Mouse (Mus musculus) olfactory bulb, adult 2 months (tissue): ENCODE measurements around the gene Gpr108. TPM values are rescaled to one million over a fixed set of nuclear protein-coding genes. Genes with fewer than 3 reads are reported as not detected.

Experiments
- H3K27ac ChIP-seq: fragments of 200-500 bp; 2 replicates; pipeline ENCODE4 v1.5.1; 2012; ENCODE audit warnings: low read depth, low read length; ENCODE audit not compliant: insufficient read depth
- H3K4me1 ChIP-seq: fragments of 200-500 bp; 2 replicates; pipeline ENCODE4 v1.6.1; 2012; ENCODE audit warnings: low read length; ENCODE audit not compliant: control insufficient read depth, insufficient read depth
- H3K4me3 ChIP-seq: fragments of 200-500 bp; 2 replicates; pipeline ENCODE4 v1.5.1; 2012; ENCODE audit warnings: mild to moderate bottlenecking, low read depth, low read length, moderate library complexity; ENCODE audit not compliant: insufficient read depth
- CTCF ChIP-seq: fragments of 200-500 bp; IDR thresholded peaks from 2 replicates; pipeline ENCODE4 v1.5.1; 2012; ENCODE audit warnings: low read depth, mild to moderate bottlenecking, low read length, moderate library complexity; ENCODE audit not compliant: insufficient read depth
- POLR2A ChIP-seq: fragments of 200-500 bp; IDR thresholded peaks from 2 replicates; pipeline ENCODE4 v1.6.1; 2012; ENCODE audit warnings: mild to moderate bottlenecking, low read depth, low read length, moderate library complexity; ENCODE audit not compliant: insufficient read depth
- WGBS: fragments of 180-500 bp; shearing (Covaris S2); methylation state at CpG from one replicate; pipeline ENCODE4 v1.1.7; 2018; 5-methylcytosine and 5-hydroxymethylcytosine counted together
- polyA plus RNA-seq: library from polyadenylated mRNA; stranded (reverse); fragments of >200 nt; gene quantifications from 2 replicates; pipeline ENCODE4 v1.2.4, GENCODE M21; 2012; ENCODE audit warnings: low replicate concordance; ENCODE audit not compliant: missing spikeins, insufficient read depth, insufficient read length

Gene Gpr108
- polyA plus RNA-seq, 1 experiment: not detected

DNA sequence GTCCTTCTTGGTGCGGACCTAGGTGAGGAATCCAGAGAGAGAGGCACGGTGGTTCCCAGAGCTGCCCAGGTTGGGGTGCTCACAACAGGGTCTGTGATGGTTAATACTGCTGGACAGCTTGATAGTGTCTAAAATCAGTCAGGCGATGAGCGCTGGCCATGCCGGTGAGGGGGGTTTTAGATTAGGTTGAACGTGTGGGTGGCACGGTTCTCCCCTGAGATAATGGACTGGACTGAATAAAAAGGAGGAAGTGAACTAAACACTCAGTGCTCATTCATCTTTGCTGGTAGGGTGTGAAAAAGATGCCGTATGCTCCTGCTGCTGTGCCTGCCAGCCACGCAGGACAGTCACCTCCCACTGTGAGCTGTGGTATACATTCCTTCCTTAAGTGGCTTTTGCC lies 24.9 kb downstream of the Gpr108 start:
- Histone ChIP-seq H3K27ac (no peak overlapping the region), H3K4me1 (0 out of 2 replicates have a peak, but pooled peaks cover 3% of the 10 kb centered on the region), H3K4me3 (no peak overlapping the region)
- no peak for TF ChIP-seq POLR2A
- no peak for TF ChIP-seq CTCF
- WGBS: 75% methylated on average over 9 of the region's 9 CpGs

DNA sequence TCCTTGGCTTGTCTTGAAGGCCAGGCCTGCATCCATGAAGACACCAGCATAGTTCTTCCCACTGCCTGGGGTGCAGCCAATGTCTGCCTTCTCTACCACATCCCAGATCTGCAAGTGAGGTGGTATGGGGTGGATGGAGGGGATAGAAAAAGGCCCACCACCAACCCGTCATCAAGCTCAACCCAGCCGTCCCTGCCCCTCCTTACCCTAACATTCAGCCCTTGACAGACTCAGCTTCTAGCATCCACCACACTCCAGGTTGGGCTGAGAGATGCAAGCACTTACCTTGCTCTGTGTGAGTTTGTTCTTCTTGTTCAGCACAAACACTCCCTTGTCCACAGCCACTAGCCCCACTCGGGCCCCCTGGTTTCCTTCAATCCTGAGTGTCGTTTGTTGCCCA lies 26.3 kb downstream of the Gpr108 start:
- TF ChIP-seq POLR2A (no peak), CTCF (no peak)
- Histone ChIP-seq H3K4me1 (0 out of 2 replicates have a peak, but pooled peaks cover 3% of the 10 kb centered on the region), H3K4me3 (no peak overlapping the region), H3K27ac (no peak overlapping the region)
- WGBS: 89% methylated on average over 4 of the region's 4 CpGs

DNA sequence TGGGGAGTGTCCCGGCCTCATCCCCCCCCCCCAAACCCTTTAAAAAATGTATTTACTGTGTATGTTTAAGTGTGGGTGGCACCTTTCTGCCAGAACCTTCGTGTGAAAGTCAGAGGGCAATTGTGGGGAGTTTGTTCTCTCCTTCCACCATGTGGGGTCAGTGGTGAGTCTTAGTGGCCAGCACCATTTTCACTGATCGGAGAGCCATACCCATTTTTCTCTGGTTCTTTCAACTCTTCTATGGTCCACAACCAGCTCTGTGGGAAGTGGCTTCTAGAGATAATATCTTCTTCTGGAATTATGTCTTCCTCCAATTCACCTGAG lies 28.4 kb downstream of the Gpr108 start:
- no peak overlapping the region for H3K4me3 ChIP-seq
- TF ChIP-seq POLR2A (no peak), CTCF (no peak)
- WGBS: 18% methylated on average over 3 of the region's 3 CpGs
- 0 out of 2 replicates have a peak, but pooled peaks cover 3% of the 10 kb centered on the region for H3K4me1 ChIP-seq
- H3K27ac ChIP-seq: no peak overlapping the region

DNA sequence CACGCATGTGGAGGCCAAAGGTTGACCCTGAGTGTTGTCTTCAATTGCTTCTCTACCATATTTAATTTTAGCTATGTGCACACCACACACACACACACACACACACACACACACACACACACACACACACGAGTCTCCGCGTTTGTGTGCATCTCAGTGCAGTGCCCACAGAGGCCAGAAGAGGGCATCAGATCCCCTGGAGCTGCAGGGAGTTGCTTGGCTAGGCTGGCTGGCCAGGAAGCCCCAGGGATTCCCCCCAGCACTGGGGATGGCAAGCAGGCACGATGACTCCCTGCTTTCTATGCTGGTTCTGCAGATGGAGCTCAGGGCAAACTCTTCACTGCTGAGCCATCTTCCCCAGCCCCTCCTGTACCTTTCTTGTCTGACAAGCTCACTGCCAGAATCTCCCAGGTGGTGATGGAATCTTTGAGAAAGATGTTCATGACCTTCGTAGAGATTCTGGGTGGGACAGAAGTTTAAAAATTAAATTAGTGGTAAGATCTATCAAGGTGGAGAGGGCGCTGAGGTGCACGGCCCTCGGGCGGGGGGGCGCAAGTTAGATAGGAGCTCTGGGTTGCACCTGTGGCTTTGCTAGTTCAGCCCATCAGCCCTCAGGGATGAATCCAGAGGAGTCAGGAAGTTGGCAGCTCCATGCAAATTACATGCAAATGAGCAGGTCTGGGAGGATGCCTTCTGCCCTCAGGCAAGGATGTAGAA lies 28.9 kb downstream of the Gpr108 start:
- Histone ChIP-seq H3K27ac (no peak overlapping the region), H3K4me1 (0 out of 2 replicates have a peak, but pooled peaks cover 3% of the 10 kb centered on the region), H3K4me3 (no peak overlapping the region)
- TF ChIP-seq CTCF (peak; percentile 58), POLR2A (no peak)
- WGBS: 19% methylated on average over 11 of the region's 11 CpGs

DNA sequence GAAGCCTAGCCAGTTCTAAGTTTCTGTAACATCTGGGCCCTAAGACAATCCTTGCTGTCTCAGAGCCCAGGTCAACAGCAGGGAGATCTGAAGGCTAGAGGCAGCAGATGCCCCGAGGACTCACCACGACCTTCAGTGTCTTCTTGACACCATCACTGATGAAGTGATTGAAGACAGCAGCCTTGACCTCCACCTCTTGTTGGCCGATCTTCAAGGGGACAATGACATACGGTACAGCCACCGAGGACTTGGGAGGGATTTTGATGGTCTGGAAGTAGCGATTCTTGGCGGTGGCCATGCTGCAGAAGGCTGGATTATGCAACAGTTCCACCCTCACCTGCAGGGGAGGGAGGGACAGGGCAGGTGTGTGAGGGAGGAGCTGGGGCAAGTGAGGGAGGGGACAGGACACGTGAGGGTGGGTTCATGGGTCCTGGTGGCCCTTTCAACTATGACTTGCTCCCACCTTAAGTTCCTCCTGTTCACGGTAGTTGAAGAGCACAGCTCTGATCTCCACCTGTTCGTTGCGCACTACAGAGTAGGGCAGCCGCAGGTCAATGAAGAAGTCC lies 29.8 kb downstream of the Gpr108 start:
- 80% methylated on average over 12 of the region's 12 CpGs for WGBS
- no peak for TF ChIP-seq CTCF
- TF ChIP-seq POLR2A: no peak
- 0 out of 2 replicates have a peak, but pooled peaks cover 3% of the 10 kb centered on the region for H3K4me1 ChIP-seq
- no peak overlapping the region for H3K4me3 ChIP-seq
- H3K27ac ChIP-seq: no peak overlapping the region

DNA sequence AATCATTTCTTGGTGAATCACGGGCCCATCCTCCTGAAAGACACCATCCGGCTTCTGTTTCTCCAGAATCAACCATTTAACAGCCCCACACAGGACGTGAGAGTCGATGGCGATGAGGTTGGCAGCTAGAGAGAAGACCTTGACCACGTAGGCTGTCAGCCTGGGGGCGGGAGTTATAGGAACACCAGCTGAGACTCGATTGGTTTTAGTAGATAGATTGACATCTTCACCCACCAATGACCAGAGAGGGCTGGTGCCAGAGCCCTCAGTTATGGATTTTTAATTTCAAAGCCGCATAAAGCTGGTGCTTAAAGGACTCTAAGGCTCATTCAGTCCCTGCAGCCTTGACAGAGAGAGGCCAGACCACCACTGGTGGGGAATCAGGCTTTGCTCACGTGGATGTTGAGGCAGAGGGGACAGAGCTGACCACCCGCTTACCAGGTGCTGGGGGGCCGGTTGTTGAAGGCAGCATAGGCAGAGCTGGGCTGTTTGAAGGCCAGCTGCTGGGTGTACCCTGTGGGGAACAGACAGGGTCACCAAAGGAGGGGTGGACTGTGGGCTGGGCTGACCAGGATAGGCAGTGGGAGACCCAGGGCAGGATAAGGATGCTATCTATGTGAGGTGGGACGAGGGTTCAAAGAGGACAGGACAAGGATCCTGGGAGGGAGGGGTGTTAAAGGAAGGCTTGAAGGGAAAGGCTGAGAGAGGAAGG lies 33.4 kb downstream of the Gpr108 start:
- TF ChIP-seq CTCF: no peak
- no peak for TF ChIP-seq POLR2A
- no peak overlapping the region for H3K4me3 ChIP-seq
- H3K27ac ChIP-seq: no peak overlapping the region
- WGBS: 53% methylated on average over 13 of the region's 13 CpGs
- 0 out of 2 replicates have a peak, but pooled peaks cover 3% of the 10 kb centered on the region for H3K4me1 ChIP-seq

DNA sequence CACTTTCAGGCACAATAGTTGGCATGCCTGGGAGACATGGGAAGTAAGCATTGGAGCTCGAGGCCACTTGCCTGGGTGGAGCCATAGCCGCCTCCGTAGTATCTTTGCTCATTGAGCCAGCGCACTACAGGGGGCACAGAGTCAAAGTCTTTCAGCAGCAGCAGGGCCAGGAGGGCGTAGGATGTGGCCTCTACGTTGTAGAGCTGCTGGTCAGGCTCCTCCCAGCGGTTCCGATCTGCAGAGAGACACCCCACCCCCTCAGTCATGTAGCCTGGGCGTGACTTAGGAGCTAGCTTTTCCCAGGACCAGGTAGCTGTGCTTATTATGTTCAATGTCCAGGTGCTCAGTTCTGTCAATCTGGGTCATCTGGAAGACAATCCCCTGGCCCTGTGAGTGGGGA lies 36.7 kb downstream of the Gpr108 start:
- H3K4me1 ChIP-seq: no peaks in the 10 kb centered on the region
- H3K27ac ChIP-seq: no peak overlapping the region
- 63% methylated on average over 9 of the region's 9 CpGs for WGBS
- TF ChIP-seq CTCF: no peak
- no peak for TF ChIP-seq POLR2A
- no peak overlapping the region for H3K4me3 ChIP-seq

DNA sequence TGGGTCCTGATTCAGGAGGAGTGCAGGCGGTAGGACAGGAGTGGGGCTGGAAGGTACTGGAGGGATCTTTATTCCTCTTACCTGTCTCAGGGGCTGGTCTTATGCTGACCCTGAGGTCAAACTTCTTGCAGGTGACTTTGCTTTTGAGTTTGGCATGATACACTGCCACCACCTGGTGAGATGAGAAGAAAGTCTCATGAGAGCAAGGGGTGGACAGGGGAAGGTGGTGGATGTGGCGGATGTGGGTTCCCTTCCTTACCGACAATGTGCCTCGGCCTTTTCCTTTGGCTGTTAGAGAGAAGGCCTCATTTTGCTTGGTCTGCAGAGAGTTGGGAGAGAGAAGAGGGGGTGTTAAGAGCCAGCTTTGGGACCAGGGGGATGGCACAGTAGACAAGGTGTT lies 38.9 kb downstream of the Gpr108 start:
- WGBS: 80% methylated on average over 4 of the region's 4 CpGs
- Histone ChIP-seq H3K4me3 (no peak overlapping the region), H3K27ac (no peak overlapping the region), H3K4me1 (no peaks in the 10 kb centered on the region)
- TF ChIP-seq CTCF: no peak
- no peak for TF ChIP-seq POLR2A

DNA sequence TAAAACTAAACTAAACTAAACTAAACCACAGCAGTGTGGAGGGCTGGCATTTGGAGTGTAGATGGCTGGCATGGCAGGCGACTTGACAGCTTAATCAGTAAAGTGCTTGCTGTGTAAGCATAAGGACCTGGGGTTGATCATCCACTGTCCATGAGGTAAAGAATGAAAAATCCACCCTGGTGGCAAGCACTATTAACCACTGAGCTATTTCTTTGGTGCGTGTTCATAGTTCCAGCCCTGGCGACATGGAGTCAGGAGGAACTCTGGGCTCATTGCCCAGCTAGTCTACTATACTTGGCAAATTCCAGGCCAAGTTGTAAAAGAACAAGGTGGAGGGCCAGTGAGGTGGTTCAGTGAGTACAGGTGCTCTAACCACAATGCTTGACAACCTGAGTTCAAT lies 40.3 kb downstream of the Gpr108 start:
- WGBS: 74% methylated on average over 3 of the region's 3 CpGs
- no peak for TF ChIP-seq CTCF
- no peak for TF ChIP-seq POLR2A
- no peaks in the 10 kb centered on the region for H3K4me1 ChIP-seq
- no peak overlapping the region for H3K4me3 ChIP-seq
- H3K27ac ChIP-seq: no peak overlapping the region
